Mouse (Mus musculus) forebrain, embryonic 13.5 days (tissue): ENCODE results near the gene Tgfb1. TPM values are rescaled to one million over a fixed set of nuclear protein-coding genes. Genes with fewer than 3 reads are reported as not detected.
"Not testable (repeated sequence)": the region's sequence is repeated elsewhere in the genome, so short reads cannot be mapped to it uniquely, and the experiment has no call there.

Experiments used
- ATAC-seq: fragments of 200-750 bp; cut with Nextera tagmentation; 2 replicates; pipeline ENCODE4 v1.8.0; 2017
- H3K27ac ChIP-seq: fragments of 300-500 bp; sonication (generic); 2 replicates; pipeline ENCODE4 v1.5.1; 2015; ENCODE audit warnings: inconsistent platforms, mild to moderate bottlenecking, moderate library complexity
- H3K27me3 ChIP-seq: fragments of 300-500 bp; sonication (generic); 2 replicates; pipeline ENCODE4 v1.6.1; 2015; ENCODE audit warnings: mild to moderate bottlenecking, inconsistent platforms
- H3K36me3 ChIP-seq: fragments of 300-500 bp; sonication (generic); 2 replicates; pipeline ENCODE4 v1.6.1; 2015; ENCODE audit warnings: mild to moderate bottlenecking, inconsistent platforms; ENCODE audit not compliant: poor library complexity, severe bottlenecking
- H3K4me1 ChIP-seq: fragments of 300-500 bp; sonication (generic); 2 replicates; pipeline ENCODE4 v1.6.1; 2015; ENCODE audit warnings: inconsistent platforms
- H3K4me2 ChIP-seq: fragments of 300-500 bp; sonication (generic); 2 replicates; pipeline ENCODE4 v1.6.1; 2015; ENCODE audit warnings: inconsistent platforms, mild to moderate bottlenecking, moderate library complexity
- H3K4me3 ChIP-seq: fragments of 300-500 bp; sonication (generic); 2 replicates; pipeline ENCODE4 v1.5.1; 2015; ENCODE audit warnings: mild to moderate bottlenecking, inconsistent platforms
- H3K9ac ChIP-seq: fragments of 300-500 bp; sonication (generic); 2 replicates; pipeline ENCODE4 v1.6.1; 2015; ENCODE audit warnings: mild to moderate bottlenecking, inconsistent platforms
- H3K9me3 ChIP-seq: fragments of 300-500 bp; sonication (generic); replicated peaks from 2 replicates; pipeline ENCODE4 v1.6.1; 2016; ENCODE audit warnings: inconsistent platforms
- whole genome bisulfite sequencing: fragments of 180-500 bp; shearing (Covaris S2); methylation state at CpG from one replicate; pipeline ENCODE4 v1.1.7; 2015; 5-methylcytosine and 5-hydroxymethylcytosine counted together
- polyA plus RNA-seq: library from polyadenylated mRNA; unstranded; fragments of >200 nt; fragmentation: Nextera tagmentation; extraction: Ambion mirVana; gene quantifications from 2 replicates; pipeline ENCODE4 v1.2.1, GENCODE M21; 2015

The Tgfb1 gene
- polyA plus RNA-seq, 1 experiment from 2014 or later, result 0.34 TPM

GRCm38 (mm10) chr7:25711165-25711564, 24.4 kb downstream of the Tgfb1 start:
- no peak overlapping the region for H3K4me2 ChIP-seq
- WGBS, result 69% methylated on average over 5 of the region's 5 CpGs
- H3K9me3 ChIP-seq, result no peaks in the 10 kb centered on the region
- ATAC-seq, result no peak
- H3K36me3 ChIP-seq, result peaks cover 46% of the 10 kb centered on the region
- H3K4me3 ChIP-seq, result no peak overlapping the region
- no peak overlapping the region for H3K9ac ChIP-seq
- 0 out of 2 replicates have a peak, but pooled peaks cover 5% of the 10 kb centered on the region for H3K27me3 ChIP-seq
- no peak overlapping the region for H3K27ac ChIP-seq
- peaks cover 14% of the 10 kb centered on the region for H3K4me1 ChIP-seq

- Histone ChIP-seq H3K27ac (no peak overlapping the region), H3K4me1 (peaks cover 14% of the 10 kb centered on the region), H3K4me3 (no peak overlapping the region), H3K27me3 (0 out of 2 replicates have a peak, but pooled peaks cover 5% of the 10 kb centered on the region), H3K9me3 (no peaks in the 10 kb centered on the region), H3K4me2 (no peak overlapping the region), H3K36me3 (peaks cover 47% of the 10 kb centered on the region), H3K9ac (no peak overlapping the region)
- ATAC-seq, result no peak
- WGBS, result 53% methylated on average over 7 of the region's 7 CpGs
Measured at GRCm38 (mm10) chr7:25711731-25712197, 25.0 kb downstream of the Tgfb1 start.

- no peaks in the 10 kb centered on the region for H3K9me3 ChIP-seq
- H3K9ac ChIP-seq, result no peak overlapping the region
- peaks cover 47% of the 10 kb centered on the region for H3K36me3 ChIP-seq
- 91% methylated on average over 9 of the region's 9 CpGs for WGBS
- no peak for ATAC-seq
- H3K4me2 ChIP-seq, result no peak overlapping the region
- H3K27me3 ChIP-seq, result 0 out of 2 replicates have a peak, but pooled peaks cover 1% of the 10 kb centered on the region
- H3K4me3 ChIP-seq, result no peak overlapping the region
- H3K27ac ChIP-seq, result no peak overlapping the region
- H3K4me1 ChIP-seq, result peaks cover 18% of the 10 kb centered on the region
Measured at GRCm38 (mm10) chr7:25712801-25713200, 26.0 kb downstream of the Tgfb1 start.

DNA sequence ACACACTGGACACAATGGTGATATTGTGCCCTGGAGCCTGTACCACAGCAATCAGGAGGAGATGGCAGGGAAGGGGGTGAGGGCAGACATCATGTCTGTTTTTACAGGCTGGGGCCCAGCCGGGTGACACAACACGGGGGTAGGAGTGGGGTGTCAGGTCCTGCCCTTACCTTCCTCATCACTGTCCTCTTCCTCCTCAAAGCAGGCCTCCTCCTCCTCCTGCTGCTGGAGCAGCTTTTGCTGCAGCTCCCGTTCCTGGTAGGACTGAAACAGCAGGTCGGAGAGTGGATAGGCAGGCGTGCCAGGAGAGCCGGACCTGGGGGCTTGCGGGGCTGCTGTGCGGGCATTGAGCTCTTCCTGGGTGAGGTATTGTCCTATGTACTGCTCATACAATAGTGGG, 27.8 kb downstream of the Tgfb1 start:
- no peak for ATAC-seq
- Histone ChIP-seq H3K4me3 (no peak overlapping the region), H3K4me2 (no peak overlapping the region), H3K27ac (no peak overlapping the region), H3K9me3 (no peaks in the 10 kb centered on the region), H3K9ac (no peak overlapping the region), H3K27me3 (no peaks in the 10 kb centered on the region), H3K36me3 (peaks cover 47% of the 10 kb centered on the region), H3K4me1 (peaks cover 29% of the 10 kb centered on the region)
- 94% methylated on average over 8 of the region's 8 CpGs for WGBS

- no peak overlapping the region for H3K4me3 ChIP-seq
- no peaks in the 10 kb centered on the region for H3K27me3 ChIP-seq
- ATAC-seq, result no peak
- peaks cover 55% of the 10 kb centered on the region for H3K36me3 ChIP-seq
- H3K9ac ChIP-seq, result no peak overlapping the region
- peaks cover 21% of the 10 kb centered on the region for H3K4me1 ChIP-seq
- H3K4me2 ChIP-seq, result no peak overlapping the region
- no peaks in the 10 kb centered on the region for H3K9me3 ChIP-seq
- H3K27ac ChIP-seq, result no peak overlapping the region
- WGBS, result 96% methylated on average over 22 of the region's 22 CpGs
Measured at GRCm38 (mm10) chr7:25715731-25716271, 29.0 kb downstream of the Tgfb1 start.

DNA sequence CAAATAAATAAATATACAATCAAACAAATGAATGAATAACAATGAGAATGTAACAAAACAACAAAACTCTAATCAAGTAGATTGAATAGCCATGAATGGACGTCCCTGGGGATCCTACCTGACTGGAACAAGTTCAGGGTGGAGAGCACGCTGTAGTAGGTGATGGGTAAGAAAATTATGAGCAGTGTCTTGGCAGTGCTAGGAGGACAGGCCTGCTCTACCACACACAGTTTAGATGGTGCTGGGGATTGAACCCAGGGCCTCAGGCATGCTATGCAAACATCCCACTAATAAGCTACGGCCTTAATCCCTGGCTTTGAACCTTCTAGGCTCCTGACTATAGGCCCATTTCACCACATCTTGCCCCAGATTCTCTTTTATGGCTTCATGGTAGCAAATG, 30.7 kb downstream of the Tgfb1 start:
- peaks cover 60% of the 10 kb centered on the region for H3K36me3 ChIP-seq
- H3K27ac ChIP-seq, result no peak overlapping the region
- H3K9me3 ChIP-seq, result no peaks in the 10 kb centered on the region
- no peak overlapping the region for H3K9ac ChIP-seq
- peaks cover 16% of the 10 kb centered on the region for H3K4me1 ChIP-seq
- no peak for ATAC-seq
- 83% methylated on average over 3 of the region's 3 CpGs for WGBS
- H3K4me2 ChIP-seq, result peak overlapping the region; percentile 94
- H3K27me3 ChIP-seq, result no peaks in the 10 kb centered on the region
- peak overlapping the region; percentile 78; the same call in 1 of the 2 replicates for H3K4me3 ChIP-seq

DNA sequence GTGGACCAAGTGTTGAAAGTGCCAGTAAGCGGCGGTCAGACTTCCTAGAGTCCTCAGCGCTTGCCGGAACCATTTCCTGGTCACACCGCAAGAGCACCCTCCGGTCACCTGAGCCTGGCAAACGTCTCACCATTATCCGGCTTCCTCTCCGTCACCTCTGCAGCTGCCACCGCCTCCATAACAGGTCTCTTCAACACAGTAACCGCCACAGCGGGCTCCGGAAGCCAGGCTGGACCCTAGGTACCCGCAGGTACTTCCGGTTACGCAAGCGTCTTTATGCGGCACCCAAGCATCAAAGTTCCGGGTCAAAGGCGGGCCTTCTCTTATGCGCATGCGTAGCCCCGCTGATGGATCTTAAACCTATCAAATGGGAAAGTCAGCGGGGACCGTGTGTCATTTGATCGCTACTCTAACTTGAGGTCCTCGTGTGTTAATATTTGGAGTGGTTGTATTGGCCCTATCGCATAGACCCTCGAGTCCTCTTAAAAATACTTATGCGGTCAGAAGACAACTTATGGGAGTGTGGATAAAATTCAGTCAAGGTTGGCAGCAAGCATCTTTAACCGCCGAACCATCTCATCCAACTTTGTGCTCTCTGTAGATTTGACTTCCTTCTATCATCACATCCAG, 32.1 kb downstream of the Tgfb1 start, which contains the start of gene Ccdc97:
Ccdc97 (minus strand) TSS at position 301 of the 630 bp plus-strand sequence.
- peak within 1 kb of the TSS; percentile 77 for H3K9ac ChIP-seq
- H3K4me2 ChIP-seq, result peak within 1 kb of the TSS; percentile 94
- peaks cover 60% of the 10 kb centered on the region for H3K36me3 ChIP-seq
- 4% methylated on average over 32 of the region's 32 CpGs for WGBS
- H3K27me3 ChIP-seq, result no peaks in the 10 kb centered on the region
- ATAC-seq, result peak; percentile 86
- H3K4me1 ChIP-seq, result peaks cover 16% of the 10 kb centered on the region
- H3K27ac ChIP-seq, result peak within 1 kb of the TSS; percentile 75
- H3K4me3 ChIP-seq, result peak within 1 kb of the TSS; percentile 78
- no peaks in the 10 kb centered on the region for H3K9me3 ChIP-seq

DNA sequence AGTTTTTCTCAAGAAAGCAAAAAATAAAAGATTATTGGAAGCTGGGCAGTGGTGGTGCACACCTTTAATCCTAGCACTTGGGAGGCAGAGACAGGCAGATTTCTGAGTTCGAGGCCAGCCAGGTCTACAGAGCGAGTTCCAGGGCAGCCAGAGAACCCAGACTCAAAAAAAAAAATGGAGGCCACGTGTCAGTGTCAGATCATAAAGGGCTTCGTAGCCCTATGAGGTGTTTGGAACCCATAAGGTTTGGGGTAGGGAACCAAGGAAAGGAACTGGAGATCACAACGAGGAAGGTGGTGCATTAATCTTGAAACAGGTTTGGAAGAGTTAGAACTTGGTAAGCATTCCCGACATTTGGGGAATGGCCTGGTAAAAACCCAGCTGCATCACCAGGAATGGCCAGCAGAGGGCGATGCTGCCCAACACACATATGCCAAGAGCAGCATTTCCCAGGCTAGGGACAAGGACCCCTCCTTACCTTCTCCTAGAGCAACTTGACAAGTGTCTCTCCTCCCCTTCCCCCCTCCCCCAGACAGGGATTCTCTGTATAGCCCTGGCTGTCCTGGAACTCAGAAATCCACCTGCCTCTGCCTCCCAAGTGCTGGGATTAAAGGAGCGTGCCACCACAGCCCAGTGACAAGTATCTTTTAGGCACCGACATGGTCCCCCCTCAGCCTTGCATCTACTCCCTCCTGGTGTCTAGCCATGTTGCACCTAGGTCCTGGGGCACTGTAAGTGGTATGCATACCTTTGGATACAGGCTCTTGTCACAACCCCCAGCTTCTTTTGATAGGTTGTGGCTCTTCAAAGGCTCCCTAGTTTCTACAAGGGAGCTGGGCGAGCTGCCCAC, 33.2 kb downstream of the Tgfb1 start:
- H3K9ac ChIP-seq, result no peak overlapping the region
- H3K4me2 ChIP-seq, result no peak overlapping the region
- WGBS, result 64% methylated on average over 10 of the region's 10 CpGs
- no peak overlapping the region for H3K4me3 ChIP-seq
- peak; percentile 39; the same call in 1 of the 2 replicates for ATAC-seq
- H3K27ac ChIP-seq, result no peak overlapping the region
- peaks cover 60% of the 10 kb centered on the region for H3K36me3 ChIP-seq
- H3K4me1 ChIP-seq, result peaks cover 16% of the 10 kb centered on the region
- H3K9me3 ChIP-seq, result no peaks in the 10 kb centered on the region
- H3K27me3 ChIP-seq, result no peaks in the 10 kb centered on the region

DNA sequence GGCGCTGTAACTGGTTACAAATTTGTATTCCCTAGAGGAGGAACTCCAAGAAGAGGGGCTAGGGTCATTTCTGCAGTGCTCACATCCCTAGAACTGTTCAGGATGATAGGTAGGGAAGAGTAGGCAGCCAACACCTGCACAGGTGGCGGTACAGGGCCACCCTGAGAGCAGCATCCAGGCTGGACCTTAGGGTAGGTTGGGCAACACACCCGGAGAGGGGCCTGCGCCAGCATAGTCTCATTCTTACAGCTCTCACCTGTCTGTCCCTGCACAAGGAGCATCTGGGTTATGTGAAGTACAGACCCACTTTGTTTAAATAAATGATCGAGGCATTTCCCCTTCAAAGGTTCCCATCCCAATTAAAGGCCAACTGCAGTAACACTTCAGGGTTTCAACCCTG, 34.0 kb downstream of the Tgfb1 start:
- 91% methylated on average over 5 of the region's 5 CpGs for WGBS
- no peak for ATAC-seq
- no peaks in the 10 kb centered on the region for H3K27me3 ChIP-seq

DNA sequence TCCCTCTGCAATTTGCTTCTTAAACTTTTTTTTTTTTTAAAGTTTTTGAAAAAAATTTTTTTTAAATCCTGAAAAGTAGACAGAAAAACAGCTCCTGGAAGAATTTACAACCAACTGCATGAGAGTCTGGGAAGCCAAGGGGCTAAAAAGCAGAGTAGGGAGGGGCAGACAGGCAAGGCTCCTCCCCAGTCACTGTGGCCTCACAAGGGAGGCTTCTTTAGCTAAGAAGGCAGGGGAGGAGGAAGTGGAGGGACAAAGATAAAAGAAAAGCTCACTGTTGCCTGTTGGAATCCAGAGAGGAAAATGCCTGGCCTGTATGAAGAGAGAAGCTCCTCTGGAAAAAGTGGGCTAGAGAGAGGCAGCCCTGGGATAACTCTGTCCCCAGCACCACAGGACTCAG, 35.0 kb downstream of the Tgfb1 start:
- not testable (repeated sequence) for H3K9ac ChIP-seq, H3K9me3 ChIP-seq, H3K27ac ChIP-seq, H3K4me3 ChIP-seq, ATAC-seq, H3K27me3 ChIP-seq, H3K4me2 ChIP-seq
- peaks cover 16% of the 10 kb centered on the region for H3K4me1 ChIP-seq
- peaks cover 66% of the 10 kb centered on the region for H3K36me3 ChIP-seq

More for the DNA sequence above, 34.0 kb downstream of the Tgfb1 start:
- Histone ChIP-seq H3K9ac (no peak overlapping the region), H3K27ac (no peak overlapping the region), H3K4me3 (no peak overlapping the region), H3K4me1 (peaks cover 16% of the 10 kb centered on the region), H3K4me2 (no peak overlapping the region), H3K36me3 (peaks cover 60% of the 10 kb centered on the region), H3K9me3 (no peaks in the 10 kb centered on the region)

DNA sequence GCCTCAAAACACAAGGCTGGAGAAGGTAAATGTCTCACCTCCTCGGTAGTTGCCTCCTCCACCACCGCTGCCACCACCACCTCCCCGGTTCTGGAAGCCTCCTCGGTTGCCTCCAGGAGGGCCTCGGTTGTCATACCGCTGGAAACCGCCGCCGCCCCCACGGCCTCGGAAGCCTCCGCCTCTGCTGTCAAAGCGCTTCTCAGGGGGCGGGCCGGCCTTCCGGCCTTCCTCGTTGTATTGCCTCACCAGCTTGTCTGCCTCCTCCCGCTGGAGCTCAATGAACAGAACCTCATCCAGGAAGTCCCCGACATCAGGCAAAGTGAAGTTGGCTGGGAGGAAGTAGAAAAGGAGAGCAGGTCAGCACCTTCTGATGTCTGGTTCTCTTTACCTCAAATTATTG, 39.1 kb downstream of the Tgfb1 start:
- WGBS, result 89% methylated on average over 19 of the region's 19 CpGs
- Histone ChIP-seq H3K27ac (no peak overlapping the region), H3K27me3 (no peaks in the 10 kb centered on the region), H3K4me3 (no peak overlapping the region), H3K9ac (no peak overlapping the region), H3K4me2 (no peak overlapping the region), H3K36me3 (peaks cover 95% of the 10 kb centered on the region), H3K9me3 (no peaks in the 10 kb centered on the region), H3K4me1 (no peaks in the 10 kb centered on the region)
- no peak for ATAC-seq

- no peaks in the 10 kb centered on the region for H3K9me3 ChIP-seq
- no peaks in the 10 kb centered on the region for H3K27me3 ChIP-seq
- H3K4me2 ChIP-seq, result no peak overlapping the region
- peaks cover 98% of the 10 kb centered on the region for H3K36me3 ChIP-seq
- no peak for ATAC-seq
- 96% methylated on average over 5 of the region's 5 CpGs for WGBS
- no peak overlapping the region for H3K9ac ChIP-seq
- no peak overlapping the region for H3K4me3 ChIP-seq
- no peak overlapping the region for H3K27ac ChIP-seq
- no peaks in the 10 kb centered on the region for H3K4me1 ChIP-seq
Measured at GRCm38 (mm10) chr7:25727800-25728199, 41.0 kb downstream of the Tgfb1 start.
